Mouse (Mus musculus): ENCODE measurements around the gene Nrip1.

GRCm38 (mm10) chr16:76294550-76294949, 79.1 kb downstream of the Nrip1 start:
- TF ChIP-seq ZNF384 (IDR thresholded peaks at IDR 0.05; ENCODE audit: low read depth, low read length) (no peak), ZC3H11A (IDR thresholded peaks at IDR 0.05; ENCODE audit: borderline replicate concordance, low read depth, low read length) (no peak), CHD2 (IDR thresholded peaks at IDR 0.05; ENCODE audit: low read depth, low read length) (no peak), MAFK (IDR thresholded peaks at IDR 0.05; ENCODE audit: insufficient read depth, low read depth, low read length) (no peak)
